Mouse (Mus musculus) midbrain, embryonic 11.5 days (tissue): Measurements from ENCODE around the gene Vsig10. TPM values are rescaled to one million over a fixed set of nuclear protein-coding genes. Genes with fewer than 3 reads are reported as not detected.

ENCODE experiments used
- ATAC-seq: fragments of 200-750 bp; cut with Nextera tagmentation; 2 replicates; pipeline ENCODE4 v1.8.0; 2017; ENCODE audit warnings: moderate TSS enrichment, moderate library complexity; ENCODE audit not compliant: low FRiP score
- DNase-seq: peaks from one replicate; pipeline ENCODE4 v3.0.0; 2015; ENCODE audit warnings: low spot score; ENCODE audit errors: missing footprints
- H3K27ac ChIP-seq: fragments of 300-500 bp; sonication (generic); 2 replicates; pipeline ENCODE4 v1.5.1; 2014; ENCODE audit warnings: low read depth, low read length
- H3K27me3 ChIP-seq: fragments of 300-500 bp; sonication (generic); 2 replicates; pipeline ENCODE4 v1.6.1; 2014; ENCODE audit warnings: mild to moderate bottlenecking, low read length, moderate library complexity, mixed read lengths; ENCODE audit not compliant: control insufficient read depth, insufficient read depth
- H3K36me3 ChIP-seq: fragments of 300-500 bp; sonication (generic); 2 replicates; pipeline ENCODE4 v1.6.1; 2014; ENCODE audit warnings: mild to moderate bottlenecking, low read length, moderate library complexity, mixed read lengths; ENCODE audit not compliant: control insufficient read depth, insufficient read depth
- H3K4me1 ChIP-seq: fragments of 300-500 bp; sonication (generic); 2 replicates; pipeline ENCODE4 v1.6.1; 2014; ENCODE audit warnings: low read length; ENCODE audit not compliant: control insufficient read depth, insufficient read depth
- H3K4me2 ChIP-seq: fragments of 300-500 bp; sonication (generic); 2 replicates; pipeline ENCODE4 v1.6.1; 2014; ENCODE audit warnings: mild to moderate bottlenecking, moderate library complexity
- H3K4me3 ChIP-seq: fragments of 300-500 bp; sonication (generic); 2 replicates; pipeline ENCODE4 v1.5.1; 2014; ENCODE audit warnings: low read depth, low read length
- H3K9ac ChIP-seq: fragments of 300-500 bp; sonication (generic); 2 replicates; pipeline ENCODE4 v1.6.1; 2014; ENCODE audit warnings: low read length
- H3K9me3 ChIP-seq: fragments of 300-500 bp; sonication (generic); 2 replicates; pipeline ENCODE4 v1.6.1; 2016; ENCODE audit warnings: low read length; ENCODE audit not compliant: control insufficient read depth
- WGBS: fragments of 180-500 bp; shearing (Covaris S2); extraction: QIAGEN DNeasy Blood & Tissue Kit; methylation state at CpG from one replicate; pipeline ENCODE4 v1.1.7; 2014; 5-methylcytosine and 5-hydroxymethylcytosine counted together
- polyA plus RNA-seq: library from polyadenylated mRNA; unstranded; fragments of >200 nt; fragmentation: Nextera tagmentation; extraction: Ambion mirVana; gene quantifications from 2 replicates; pipeline ENCODE4 v1.2.1, GENCODE M21; 2014

Gene Vsig10
- 1.7 and 2.2 TPM in 2 replicates for polyA plus RNA-seq

- Histone ChIP-seq H3K36me3 (no peaks in the 10 kb centered on the region), H3K27me3 (peaks cover 22% of the 10 kb centered on the region), H3K9me3 (no peaks in the 10 kb centered on the region), H3K9ac (peak within 1 kb of the TSS; percentile 79), H3K4me2 (peak within 1 kb of the TSS; percentile 99), H3K4me3 (peak within 1 kb of the TSS; percentile 65), H3K27ac (no peak within 1 kb of the TSS), H3K4me1 (peaks cover 13% of the 10 kb centered on the region)
- DNase-seq, result peak; percentile 97
- peak; percentile 89 for ATAC-seq
- under 1% methylated on average over 80 of the region's 81 CpGs for WGBS
These were observed at the start of gene Vsig10 for GRCm38 (mm10) chr5:117318741-117319629. Gene Vsig10 (plus strand): TSS chr5:117319083.

DNA sequence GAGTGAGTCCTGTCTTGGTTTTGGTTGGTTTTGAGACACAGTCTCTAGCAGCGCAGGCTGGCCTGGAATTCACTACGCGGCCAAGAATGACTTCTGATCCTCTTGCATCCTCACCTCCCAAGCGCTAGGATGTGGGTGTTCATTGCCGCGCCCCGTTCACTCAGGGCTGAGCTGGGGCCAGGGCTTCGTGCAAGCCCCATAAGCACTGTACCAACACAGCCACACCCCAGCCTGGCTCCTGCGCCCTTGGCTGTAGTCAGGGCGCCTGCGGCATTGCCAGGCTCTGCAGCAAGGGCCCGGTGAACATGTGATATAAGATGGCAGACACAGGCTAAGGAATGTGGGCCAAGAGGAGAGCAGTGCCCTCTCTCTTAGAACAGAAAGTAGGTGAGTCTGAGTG, 49.5 kb upstream of the Vsig10 start:
- no peak for ATAC-seq
- no peak overlapping the region for H3K27ac ChIP-seq

GRCm38 (mm10) chr5:117271945-117272344, 46.9 kb upstream of the Vsig10 start:
- Histone ChIP-seq H3K36me3 (no peaks in the 10 kb centered on the region), H3K4me3 (no peak overlapping the region), H3K9ac (no peak overlapping the region), H3K9me3 (no peaks in the 10 kb centered on the region), H3K4me2 (no peak overlapping the region), H3K4me1 (no peaks in the 10 kb centered on the region), H3K27me3 (no peaks in the 10 kb centered on the region), H3K27ac (no peak overlapping the region)
- WGBS, result 90% methylated on average over 14 of the region's 14 CpGs
- DNase-seq (no peak), ATAC-seq (no peak)

More for the DNA sequence above, 49.5 kb upstream of the Vsig10 start:
- H3K4me3 ChIP-seq, result no peak overlapping the region
- DNase-seq, result no peak
- no peaks in the 10 kb centered on the region for H3K36me3 ChIP-seq
- H3K4me1 ChIP-seq, result no peaks in the 10 kb centered on the region
- H3K27me3 ChIP-seq, result no peaks in the 10 kb centered on the region
- no peak overlapping the region for H3K4me2 ChIP-seq
- H3K9me3 ChIP-seq, result no peaks in the 10 kb centered on the region
- WGBS, result 96% methylated on average over 12 of the region's 12 CpGs
- no peak overlapping the region for H3K9ac ChIP-seq

GRCm38 (mm10) chr5:117274817-117275216, 44.1 kb upstream of the Vsig10 start:
- H3K27ac ChIP-seq, result no peak overlapping the region
- H3K9ac ChIP-seq, result no peak overlapping the region
- no peaks in the 10 kb centered on the region for H3K36me3 ChIP-seq
- no peak for DNase-seq
- no peak for ATAC-seq
- no peak overlapping the region for H3K4me3 ChIP-seq
- H3K4me2 ChIP-seq, result no peak overlapping the region
- H3K27me3 ChIP-seq, result no peaks in the 10 kb centered on the region
- no peaks in the 10 kb centered on the region for H3K9me3 ChIP-seq
- WGBS, result 75% methylated on average over 5 of the region's 5 CpGs
- H3K4me1 ChIP-seq, result no peaks in the 10 kb centered on the region

GRCm38 (mm10) chr5:117277784-117278183, 41.1 kb upstream of the Vsig10 start:
- no peak overlapping the region for H3K27ac ChIP-seq
- no peak overlapping the region for H3K9ac ChIP-seq
- H3K4me1 ChIP-seq, result no peaks in the 10 kb centered on the region
- no peaks in the 10 kb centered on the region for H3K27me3 ChIP-seq
- no peak for DNase-seq
- no peaks in the 10 kb centered on the region; the same call in 1 of the 2 replicates for H3K36me3 ChIP-seq
- H3K9me3 ChIP-seq, result no peaks in the 10 kb centered on the region
- no peak for ATAC-seq
- H3K4me2 ChIP-seq, result no peak overlapping the region
- 94% methylated on average over 6 of the region's 6 CpGs for WGBS
- H3K4me3 ChIP-seq, result no peak overlapping the region

- 95% methylated on average over 15 of the region's 15 CpGs for WGBS
- Histone ChIP-seq H3K9me3 (no peaks in the 10 kb centered on the region), H3K27me3 (no peaks in the 10 kb centered on the region), H3K27ac (no peak overlapping the region), H3K4me3 (no peak overlapping the region), H3K9ac (no peak overlapping the region), H3K36me3 (peaks cover 2% of the 10 kb centered on the region), H3K4me1 (no peaks in the 10 kb centered on the region), H3K4me2 (no peak overlapping the region)
- ATAC-seq (no peak), DNase-seq (no peak)
These were observed 39.8 kb upstream of the Vsig10 start for GRCm38 (mm10) chr5:117278809-117279668.

GRCm38 (mm10) chr5:117279669-117280050, 39.2 kb upstream of the Vsig10 start:
- H3K4me1 ChIP-seq, result no peaks in the 10 kb centered on the region
- H3K9ac ChIP-seq, result no peak overlapping the region
- DNase-seq (no peak), ATAC-seq (no peak)
- no peak overlapping the region for H3K4me3 ChIP-seq
- WGBS, result 81% methylated on average over 4 of the region's 4 CpGs
- H3K4me2 ChIP-seq, result no peak overlapping the region
- H3K36me3 ChIP-seq, result peaks cover 3% of the 10 kb centered on the region
- no peaks in the 10 kb centered on the region for H3K27me3 ChIP-seq
- no peak overlapping the region for H3K27ac ChIP-seq
- no peaks in the 10 kb centered on the region for H3K9me3 ChIP-seq

- no peak overlapping the region for H3K9ac ChIP-seq
- DNase-seq, result no peak
- no peak overlapping the region for H3K27ac ChIP-seq
- H3K36me3 ChIP-seq, result peaks cover 3% of the 10 kb centered on the region
- H3K4me2 ChIP-seq, result no peak overlapping the region
- H3K9me3 ChIP-seq, result no peaks in the 10 kb centered on the region
- WGBS, result 93% methylated on average over 10 of the region's 10 CpGs
- no peak for ATAC-seq
- no peak overlapping the region for H3K4me3 ChIP-seq
- peaks cover 8% of the 10 kb centered on the region for H3K4me1 ChIP-seq
- H3K27me3 ChIP-seq, result no peaks in the 10 kb centered on the region
These were observed 37.3 kb upstream of the Vsig10 start for GRCm38 (mm10) chr5:117281536-117281935.

DNA sequence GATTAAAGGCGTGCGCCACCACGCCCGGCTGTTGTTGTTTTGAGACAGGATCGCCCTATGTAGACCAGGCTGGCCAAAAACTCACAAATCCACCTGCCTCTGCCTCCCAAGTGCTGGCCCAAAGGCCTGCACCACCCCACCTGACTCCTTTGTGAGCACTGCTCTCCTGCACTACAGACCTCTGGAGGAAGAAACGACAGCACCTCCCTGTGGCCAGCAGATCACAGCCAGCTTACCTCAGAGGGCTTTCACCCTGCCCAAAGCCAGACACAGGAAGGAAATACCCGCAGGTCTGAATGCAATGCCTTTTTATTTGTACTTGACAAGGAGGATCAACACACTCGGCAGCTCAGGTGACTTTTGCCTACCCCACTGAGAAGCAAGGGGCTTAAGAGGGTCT, 36.5 kb upstream of the Vsig10 start:
- no peak overlapping the region for H3K4me3 ChIP-seq
- H3K27ac ChIP-seq, result no peak overlapping the region
- no peak for DNase-seq
- H3K36me3 ChIP-seq, result peaks cover 3% of the 10 kb centered on the region
- ATAC-seq, result no peak
- no peaks in the 10 kb centered on the region for H3K9me3 ChIP-seq
- H3K4me1 ChIP-seq, result peaks cover 8% of the 10 kb centered on the region
- H3K4me2 ChIP-seq, result no peak overlapping the region
- no peaks in the 10 kb centered on the region for H3K27me3 ChIP-seq
- 87% methylated on average over 8 of the region's 8 CpGs for WGBS
- no peak overlapping the region for H3K9ac ChIP-seq
